Mouse (Mus musculus) gastrocnemius, postnatal 10 days (tissue): Measurements from ENCODE around the gene Gzmg. TPM values are rescaled to one million over a fixed set of nuclear protein-coding genes. Genes with fewer than 3 reads are reported as not detected.
A peak's percentile ranks its signal among the peaks of the same experiment; 100 is the strongest.
"Not testable (repeated sequence)": the region's sequence is repeated elsewhere in the genome, so short reads cannot be mapped to it uniquely, and the experiment has no call there.

Experiments used
- DNase-seq: peaks from one replicate; pipeline ENCODE4 v3.0.0; 2021; ENCODE audit warnings: mixed read lengths
- long read RNA-seq, 2 experiments: library from polyadenylated mRNA; stranded (forward); transcript quantifications; one replicate each; pipeline ENCODE4 v2.0.0; 2021
- total RNA-seq, 2 experiments: library from RNA; stranded (reverse); gene quantifications; 2 replicates each; pipeline ENCODE4 v1.2.3; 2021

Gzmg gene
- not detected for total RNA-seq
- long read RNA-seq, experiment 1, result 0 reads
- long read RNA-seq, experiment 2, result 0 reads

DNA sequence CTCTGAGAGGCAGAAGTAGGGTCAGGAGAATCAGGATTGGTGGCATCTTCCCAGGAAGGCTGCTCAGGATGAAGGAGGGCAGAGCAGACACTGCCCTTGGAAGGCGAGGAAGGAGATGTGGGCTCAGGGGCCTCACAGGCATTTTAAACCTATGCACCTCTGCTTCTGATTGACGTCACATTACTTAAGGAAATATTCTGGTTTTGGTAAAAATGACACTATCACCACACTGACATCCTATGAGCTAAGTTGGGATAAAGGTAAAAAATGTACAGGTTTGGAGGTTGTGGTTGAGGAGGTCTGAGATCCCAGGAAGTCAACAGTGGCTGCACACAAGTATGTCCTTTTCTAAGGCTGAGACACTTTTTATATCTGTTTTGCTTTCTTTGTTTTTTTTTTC is at the start of gene Gzmg:
TSS of gene Gzmg (minus strand) at position 101 of the 400 bp plus-strand sequence.
- not testable (repeated sequence) for DNase-seq

DNA sequence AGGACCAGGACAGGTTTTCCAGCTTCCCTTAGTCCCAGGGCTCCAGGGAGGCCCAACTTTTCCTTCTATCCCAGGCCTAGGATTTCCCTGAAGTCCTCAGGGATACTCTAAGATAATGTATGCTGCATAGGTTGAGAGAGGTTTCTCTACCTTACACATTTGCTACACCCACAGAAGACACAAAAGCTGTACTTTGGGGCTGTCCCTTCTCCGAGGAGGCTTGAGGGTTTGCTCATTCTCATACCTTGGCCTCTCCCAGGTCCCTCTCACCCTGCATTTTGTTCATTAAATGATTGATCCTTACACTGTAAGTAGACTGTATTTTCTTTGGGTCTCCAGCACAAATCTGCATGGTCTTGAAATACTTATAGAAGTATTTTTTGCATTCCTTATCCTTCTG is 46.2 kb upstream of the Gzmg start:
- DNase-seq, result no peak

DNA sequence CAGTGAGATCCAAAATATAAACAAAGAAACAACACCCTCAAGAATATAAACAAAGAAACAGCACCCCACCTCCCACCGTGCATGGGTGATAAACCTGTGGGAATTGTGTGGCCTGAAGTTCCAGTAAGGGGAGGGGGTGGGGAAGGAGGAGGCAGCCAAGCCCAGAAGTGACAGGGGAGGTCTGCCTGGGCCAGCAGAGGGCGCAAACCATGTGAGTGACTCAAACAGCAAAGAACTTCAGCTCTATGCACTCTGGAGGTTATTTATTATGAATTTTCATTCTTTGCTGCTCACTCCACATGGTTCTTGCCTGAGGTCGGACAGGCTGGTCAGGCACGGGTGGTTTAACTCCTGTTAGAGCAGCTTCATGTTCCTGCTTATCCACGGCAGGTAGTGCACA is 45.6 kb upstream of the Gzmg start:
- peak; percentile 24 for DNase-seq

DNA sequence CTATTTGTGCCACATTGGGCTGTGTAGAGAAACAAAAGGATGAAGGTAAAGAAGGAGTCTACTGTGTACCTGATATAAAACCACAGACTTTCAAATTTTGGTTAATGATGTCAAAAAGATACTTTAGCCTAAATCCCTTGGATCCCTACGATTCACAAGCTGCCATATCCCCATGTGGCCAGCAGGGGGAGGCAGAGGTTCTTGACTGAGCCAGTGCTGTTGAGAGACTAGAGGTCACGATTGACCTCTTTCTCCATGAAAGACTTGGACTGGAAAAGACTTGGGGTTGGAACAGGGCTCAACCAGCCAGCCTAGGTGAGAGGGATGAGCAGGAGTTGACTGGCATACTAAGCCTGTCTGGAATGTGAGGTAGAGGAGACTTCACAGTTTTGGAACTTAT is 44.6 kb upstream of the Gzmg start:
- peak; percentile 69 for DNase-seq

DNA sequence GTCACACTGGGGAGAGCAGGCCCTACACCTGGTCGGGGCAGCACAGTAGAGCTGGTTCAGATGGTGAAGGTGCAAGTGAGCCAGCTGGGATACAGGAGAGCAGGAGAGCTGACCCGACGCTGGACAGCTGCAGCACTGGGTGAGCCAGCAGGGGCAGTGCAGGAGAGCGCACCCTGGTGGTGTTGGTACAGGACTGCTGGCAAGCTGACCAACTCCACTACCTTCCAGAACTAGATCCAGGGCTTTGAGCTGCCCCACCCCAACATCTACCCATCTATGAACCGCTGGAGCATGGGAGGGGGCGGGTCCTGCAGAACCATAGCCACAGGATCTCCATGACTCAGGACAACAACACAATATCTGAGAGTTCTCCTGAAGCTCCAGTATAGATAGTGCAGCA is 27.6 kb upstream of the Gzmg start:
- no peak for DNase-seq

DNA sequence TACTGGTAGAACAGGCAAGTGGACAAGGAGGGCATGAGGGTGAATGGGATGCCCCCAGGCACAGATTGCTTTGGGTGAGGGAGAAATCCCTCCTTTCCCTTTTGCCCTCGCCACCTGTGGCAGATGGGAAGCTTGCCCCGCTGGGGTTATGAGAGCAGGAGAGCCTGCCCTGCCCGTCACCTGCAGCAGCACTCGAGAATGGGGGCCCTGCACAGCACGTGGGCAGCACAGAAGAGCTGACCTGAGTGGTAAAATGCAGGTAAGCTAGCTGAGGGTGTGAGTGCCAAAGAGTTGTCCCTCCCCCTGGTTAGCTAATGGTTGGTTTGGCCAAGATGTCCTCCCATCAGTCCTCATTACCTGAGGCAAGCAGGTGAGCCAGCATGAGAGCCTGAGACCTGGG is 27.1 kb upstream of the Gzmg start:
- DNase-seq, result no peak

DNA sequence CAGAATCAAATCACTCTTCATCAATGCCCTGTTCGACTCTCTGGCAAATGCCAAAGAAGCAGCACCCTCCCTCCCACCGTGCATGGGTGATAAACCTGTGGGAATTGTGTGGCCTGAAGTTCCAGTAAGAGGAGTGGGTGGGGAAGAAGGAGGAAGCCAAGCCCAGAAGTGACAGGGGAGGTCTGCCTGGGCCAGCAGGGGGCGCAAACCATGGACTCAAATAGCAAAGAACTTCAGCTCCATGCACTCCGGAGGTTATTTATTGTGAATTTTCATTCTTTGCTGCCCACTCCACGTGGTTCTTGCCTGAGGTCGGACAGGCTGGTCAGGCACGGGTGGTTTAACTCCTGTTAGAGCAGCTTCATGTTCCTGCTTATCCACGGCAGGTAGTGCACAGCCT is 18.3 kb upstream of the Gzmg start:
- peak; percentile 41 for DNase-seq

DNA sequence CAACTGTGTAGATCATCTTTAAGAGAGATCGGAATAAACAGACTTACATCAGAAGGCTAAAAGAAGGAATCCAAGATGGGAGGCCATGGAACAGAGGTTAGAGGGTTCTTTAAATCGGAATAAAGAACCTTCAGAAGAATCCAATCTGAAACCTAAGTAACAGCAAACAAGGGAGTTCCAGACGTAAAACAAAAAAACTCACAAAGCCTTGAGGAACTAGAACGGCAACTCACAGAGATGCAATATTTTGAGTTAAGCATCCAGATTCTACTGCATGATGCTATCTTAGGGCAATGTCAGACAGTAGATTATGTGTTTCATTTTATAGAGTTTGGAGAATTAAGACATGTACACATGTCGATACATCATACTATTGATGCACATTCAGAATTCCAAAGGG is 15.1 kb upstream of the Gzmg start, which contains the start of gene Gzmn:
TSS of gene Gzmn (minus strand) at position 101 of the 400 bp plus-strand sequence.
- DNase-seq, result no peak

DNA sequence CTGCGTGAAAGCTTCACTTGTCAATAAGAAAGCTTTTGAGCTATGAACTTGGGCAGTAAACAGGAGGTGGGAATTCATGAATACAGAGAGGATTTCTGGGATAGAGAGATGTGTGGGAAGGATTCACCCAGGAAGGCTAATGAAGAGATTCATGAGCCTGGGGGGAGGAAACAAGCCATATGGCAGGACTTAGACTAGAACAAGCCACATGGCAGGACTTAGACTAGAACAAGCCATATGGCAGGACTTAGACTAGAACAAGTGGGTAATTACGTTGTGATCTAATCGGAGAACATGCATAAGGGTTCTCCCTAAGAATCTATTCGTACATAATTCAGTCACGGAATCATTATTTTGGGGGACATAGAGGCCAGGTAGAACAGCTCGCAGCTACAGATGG is 14.0 kb upstream of the Gzmg start:
- DNase-seq, result no peak

DNA sequence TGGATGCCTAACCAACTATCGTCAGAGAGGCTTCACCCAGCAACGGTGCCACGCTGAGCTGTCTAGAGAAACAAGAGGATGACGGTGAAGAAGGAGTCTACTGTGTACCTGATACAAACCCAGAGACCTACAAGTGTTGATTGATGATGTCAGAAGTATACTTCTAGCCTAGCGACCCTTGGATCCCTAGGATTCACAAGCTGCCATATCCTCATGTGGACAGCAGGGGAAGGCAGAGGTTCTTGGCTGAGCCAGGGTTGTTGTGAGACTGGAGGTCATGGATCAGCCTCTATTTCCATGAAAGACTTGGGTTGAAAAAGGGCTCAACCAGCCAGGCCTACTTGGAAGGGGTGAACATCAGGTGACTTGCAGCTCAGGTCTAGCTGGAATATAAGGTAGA is 13.4 kb upstream of the Gzmg start:
- DNase-seq, result no peak

DNA sequence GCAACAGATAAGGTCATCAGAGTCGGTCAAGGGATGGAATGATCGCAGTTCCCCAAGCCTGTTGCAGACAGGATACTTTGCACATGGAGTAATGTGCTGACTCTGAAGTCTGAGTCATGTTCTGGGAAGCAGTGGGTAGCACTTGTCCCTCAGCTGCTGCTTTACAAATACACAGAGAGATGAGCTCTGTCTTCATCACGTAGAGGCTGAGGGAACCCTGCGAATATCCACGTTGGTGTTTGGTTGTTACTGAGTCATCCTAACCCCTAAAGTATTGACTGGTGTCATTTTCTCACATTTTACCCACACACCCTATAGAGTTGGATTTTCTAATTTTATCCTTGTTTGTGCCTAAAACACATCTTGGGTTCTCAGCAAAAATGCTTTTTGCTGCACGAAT is 8.6 kb upstream of the Gzmg start:
- DNase-seq, result no peak

DNA sequence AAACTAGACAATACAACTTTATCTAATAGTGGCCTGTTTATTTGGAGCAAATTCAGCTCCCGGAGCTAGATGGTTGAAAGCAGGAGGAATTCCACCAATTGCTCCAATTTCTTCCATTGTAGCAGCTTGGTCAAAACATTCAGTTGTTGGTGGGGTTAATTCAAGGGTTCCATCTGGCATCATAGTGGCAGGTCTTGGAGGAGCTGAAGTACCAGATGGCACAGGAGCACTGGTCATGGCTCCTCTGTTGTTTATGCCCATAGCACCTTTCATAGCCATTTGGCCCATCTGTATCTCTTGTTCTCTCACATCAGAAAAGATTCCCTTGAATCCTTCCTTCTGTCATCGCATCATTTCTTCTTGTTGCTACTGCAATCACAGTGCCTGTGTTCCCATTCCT is 2.7 kb upstream of the Gzmg start:
- no peak for DNase-seq

DNA sequence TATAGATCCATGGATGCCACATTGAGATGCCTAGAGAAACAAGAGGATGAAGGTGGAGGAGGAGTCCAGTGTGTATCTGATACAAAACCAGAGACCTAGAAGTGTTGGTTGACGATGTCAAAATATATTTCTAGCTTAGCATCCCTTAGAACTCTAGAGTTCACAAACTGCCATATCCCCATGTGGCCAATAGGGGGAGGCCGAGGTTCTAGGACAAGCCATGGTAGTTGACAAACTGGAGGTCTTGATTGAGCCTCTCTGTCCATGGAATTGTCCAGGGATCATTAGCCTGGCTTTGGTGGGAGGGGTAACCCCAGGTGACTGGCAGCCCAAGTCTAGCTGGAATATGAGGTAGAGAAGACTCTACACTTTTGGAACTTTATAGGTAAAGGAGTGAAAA is 4.0 kb downstream of the Gzmg start:
- DNase-seq, result no peak

DNA sequence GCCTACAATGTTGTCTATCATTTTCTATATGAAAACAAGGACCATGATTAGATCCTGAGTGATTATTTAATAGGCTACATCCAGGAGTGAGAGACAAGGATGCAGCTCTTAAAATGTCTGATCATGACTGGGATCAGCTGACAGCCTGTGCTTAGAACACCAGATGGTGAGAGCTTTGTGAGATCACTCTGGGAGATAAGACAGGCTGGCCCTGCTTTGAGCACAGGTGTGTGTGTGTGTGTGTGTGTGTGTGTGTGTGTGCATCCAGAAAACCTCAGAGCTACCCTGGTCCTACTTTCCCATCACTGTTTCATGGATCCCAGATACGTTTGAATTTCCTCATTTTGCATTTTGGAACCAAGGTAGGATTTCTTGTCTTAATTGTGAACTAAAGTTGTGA is 25.7 kb downstream of the Gzmg start:
- DNase-seq, result not testable (repeated sequence)

DNA sequence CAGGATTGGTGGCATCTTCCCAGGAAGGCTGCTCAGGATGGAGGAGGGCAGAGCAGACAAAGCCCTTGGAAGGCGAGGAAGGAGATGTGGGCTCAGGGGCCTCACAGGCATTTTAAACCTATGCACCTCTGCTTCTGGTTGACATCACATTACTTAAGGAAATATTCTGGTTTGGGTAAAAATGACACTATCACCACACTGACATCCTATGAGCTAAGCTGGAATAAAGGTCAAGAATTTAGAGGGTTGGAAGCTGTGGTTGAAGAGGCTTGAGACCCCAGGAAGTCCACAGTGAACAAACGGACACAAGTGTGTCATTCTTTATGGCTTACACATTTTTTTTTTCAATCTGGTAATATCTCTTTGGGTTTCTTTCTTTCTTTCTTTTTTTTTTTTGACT is 26.9 kb downstream of the Gzmg start, which contains the start of gene Gzmd:
TSS of gene Gzmd (minus strand) at position 101 of the 400 bp plus-strand sequence.
- DNase-seq, result not testable (repeated sequence)

DNA sequence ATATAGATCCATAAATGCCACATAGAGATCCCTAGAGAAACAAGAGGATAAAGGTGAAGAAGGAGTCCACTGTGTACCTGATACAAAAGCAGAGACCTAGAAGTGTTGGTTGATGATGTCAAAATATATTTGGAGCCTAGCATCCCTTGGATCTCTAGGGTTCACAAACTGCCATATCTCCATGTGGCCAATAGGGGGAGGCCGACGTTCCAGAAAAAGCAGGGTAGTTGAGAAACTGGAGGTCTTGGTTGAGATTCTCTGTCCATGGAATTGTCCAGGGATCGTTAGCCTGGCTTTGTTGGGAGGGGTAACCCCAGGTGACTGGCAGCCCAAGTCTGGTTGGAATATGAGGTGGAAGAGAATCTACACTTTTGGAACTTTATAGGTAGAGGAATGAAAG is 31.0 kb downstream of the Gzmg start:
- DNase-seq, result no peak

DNA sequence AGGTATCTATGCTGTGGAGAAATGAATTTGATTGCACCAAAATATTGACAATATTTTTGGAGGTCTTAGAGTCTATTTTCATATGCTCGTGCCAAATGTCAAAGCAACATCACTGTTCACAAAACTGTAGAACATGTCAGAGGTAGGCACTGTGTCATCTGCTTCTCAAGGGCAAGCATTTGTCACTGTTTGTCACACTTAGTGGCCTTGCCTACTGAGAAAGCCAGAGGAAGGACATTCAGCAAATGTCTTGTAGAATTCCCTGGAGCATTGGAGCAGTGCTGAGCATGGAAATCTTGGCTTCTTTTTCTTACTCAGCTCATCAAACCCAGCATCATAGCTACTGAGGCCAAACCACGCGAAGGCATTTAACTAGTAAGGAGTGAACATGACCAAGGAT is 35.9 kb downstream of the Gzmg start:
- DNase-seq, result no peak

DNA sequence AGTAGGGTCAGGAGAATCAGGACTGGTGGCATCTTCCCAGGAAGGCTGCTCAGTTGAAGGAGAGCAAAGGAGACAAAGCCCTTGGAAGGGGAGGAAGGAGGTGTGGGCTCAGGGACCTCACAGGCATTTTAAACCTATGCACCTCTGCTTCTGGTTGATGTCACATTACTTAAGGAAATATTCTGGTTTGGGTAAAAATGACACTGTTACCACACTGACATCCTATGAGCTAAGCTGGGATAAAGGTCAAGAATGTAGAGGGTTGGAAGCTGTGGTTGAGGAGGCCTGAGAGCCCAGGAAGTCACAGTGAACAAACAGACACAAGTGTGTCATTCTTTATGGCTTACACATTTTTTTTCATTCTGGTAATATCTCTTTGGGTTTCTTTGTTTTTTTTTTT is 38.9 kb downstream of the Gzmg start, which contains the start of gene Gzme:
TSS of gene Gzme (minus strand) at position 101 of the 400 bp plus-strand sequence.
- no peak for DNase-seq

DNA sequence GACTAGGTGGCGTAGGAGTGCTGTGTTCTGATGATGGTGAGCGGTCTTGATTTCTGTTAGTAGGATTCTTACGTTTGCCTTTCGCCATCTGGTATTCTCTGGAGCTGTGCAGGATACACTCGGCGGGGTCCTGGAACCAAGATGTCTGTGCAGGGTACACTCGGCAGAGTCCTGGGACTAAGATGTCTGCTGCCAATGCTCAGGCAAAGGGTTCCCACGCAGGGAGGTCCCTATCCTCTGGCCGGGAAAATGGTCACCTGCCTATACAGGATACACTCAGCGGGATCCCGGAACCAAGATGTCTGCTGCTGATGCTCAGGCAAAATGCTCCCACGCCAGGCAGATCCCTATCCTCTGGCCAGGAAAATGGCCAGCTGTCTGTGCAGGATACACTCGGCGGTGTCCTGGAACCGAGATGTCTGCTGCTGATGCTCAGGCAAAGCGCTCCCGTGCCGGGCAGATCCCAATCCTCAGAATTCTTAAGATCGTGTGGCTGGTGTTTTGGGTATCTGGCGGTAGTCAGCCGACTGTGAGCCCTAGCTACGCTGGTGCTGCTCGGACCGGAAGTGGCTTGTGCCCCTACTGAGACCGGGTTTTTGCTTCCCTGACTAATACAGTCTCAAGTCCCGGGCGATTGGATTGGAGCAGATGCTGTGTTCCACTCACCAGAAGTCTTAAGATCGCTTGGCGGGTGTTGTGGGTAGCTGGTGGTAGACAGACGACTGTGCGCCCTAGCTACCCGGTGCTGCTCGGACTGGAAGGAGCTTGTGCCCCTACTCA is 43.7 kb downstream of the Gzmg start:
- DNase-seq, result not testable (repeated sequence)

Other genes starting within 250 kb of the Gzmg start
- 10 to 100 TPM; 18.2 to 18.8 TPM for gene Cma1, start 214.9 kb downstream of the Gzmg start, total RNA-seq
- 1 to 10 TPM in 1 of 2 experiments, under 1 TPM in 1; 0.65 to 1.5 TPM for gene Cma2, start 208.6 kb downstream of the Gzmg start, total RNA-seq
- gene Mcpt1, start 141.6 kb downstream of the Gzmg start, total RNA-seq, result not detected
- gene Mcpt9, start 129.1 kb downstream of the Gzmg start, total RNA-seq, result not detected
- not detected for gene Mcpt2, start 117.5 kb downstream of the Gzmg start, total RNA-seq
- 10 to 100 TPM; 12.7 to 13.9 TPM for gene Mcpt4, start 97.3 kb downstream of the Gzmg start, total RNA-seq
- gene Mcpt8, start 74.3 kb downstream of the Gzmg start, total RNA-seq, result under 1 TPM in 1 of 2 experiments, not detected in 1; 0.43 TPM
- under 1 TPM in 1 of 2 experiments, not detected in 1; 0.97 TPM for gene Ctsg, start 57.0 kb downstream of the Gzmg start, total RNA-seq
- not detected for gene Gzme, start 39.0 kb downstream of the Gzmg start, total RNA-seq
- not detected for gene Gzmd, start 27.0 kb downstream of the Gzmg start, total RNA-seq
- gene Gzmn, start 15.0 kb upstream of the Gzmg start, total RNA-seq, result not detected
- gene Gzmf, start 51.8 kb upstream of the Gzmg start, total RNA-seq, result not detected
- gene Gzmc, start 75.1 kb upstream of the Gzmg start, total RNA-seq, result not detected
- not detected for gene Gzmb, start 102.7 kb upstream of the Gzmg start, total RNA-seq
- gene Atp12a, start 205.5 kb upstream of the Gzmg start, total RNA-seq, result not detected
- gene Rnf17, start 243.0 kb upstream of the Gzmg start, total RNA-seq, result not detected